Mouse (Mus musculus) MEL (cell line): ENCODE data around the gene Fam20b. TPM values are rescaled to one million over a fixed set of nuclear protein-coding genes. Genes with fewer than 3 reads are reported as not detected.

Experiments
- DNase-seq: peaks from one replicate; pipeline ENCODE4 v3.0.0; 2011; ENCODE audit warnings: low read depth, low spot score
- H3K27ac ChIP-seq: 2 replicates; pipeline ENCODE4 v1.5.1; 2012; ENCODE audit warnings: low read depth, mild to moderate bottlenecking, control low read depth, low read length, moderate library complexity; ENCODE audit not compliant: control insufficient read depth
- H3K27me3 ChIP-seq, 2 experiments: fragments of 150-350 bp in 1 of 2; sonication (generic) in 1 of 2; 2 replicates each; pipeline ENCODE4 v1.6.1; 2012; ENCODE audit warnings: low read length in 2 of 2, mild to moderate bottlenecking in 2 of 2, improper control_type of control experiment in 1 of 2, moderate library complexity in 1 of 2; ENCODE audit not compliant: insufficient read depth in 2 of 2, control insufficient read depth in 1 of 2
- H3K36me3 ChIP-seq, 2 experiments: 2 replicates each; pipeline ENCODE4 v1.6.1; 2012 to 2014; ENCODE audit warnings: low read length in 2 of 2, improper control_type of control experiment in 1 of 2, inconsistent platforms in 1 of 2, mild to moderate bottlenecking in 1 of 2; ENCODE audit not compliant: insufficient read depth in 2 of 2, control insufficient read depth in 1 of 2
- H3K4me1 ChIP-seq, 2 experiments: fragments of 150-350 bp in 1 of 2; sonication (generic) in 1 of 2; 2 replicates each; pipeline ENCODE4 v1.6.1; 2012; ENCODE audit warnings: low read length in 2 of 2, improper control_type of control experiment in 1 of 2, mild to moderate bottlenecking in 1 of 2; ENCODE audit not compliant: insufficient read depth in 2 of 2, control insufficient read depth in 1 of 2
- H3K4me3 ChIP-seq, 2 experiments: fragments of 150-350 bp in 1 of 2; sonication (generic) in 1 of 2; 2 replicates each; pipeline ENCODE4 v1.5.1; 2012; ENCODE audit warnings: low read depth in 2 of 2, low read length in 2 of 2, mild to moderate bottlenecking in 2 of 2, moderate library complexity in 2 of 2, control low read depth in 1 of 2, improper control_type of control experiment in 1 of 2; ENCODE audit not compliant: control insufficient read depth in 1 of 2, insufficient read depth in 1 of 2
- H3K79me2 ChIP-seq: 2 replicates; pipeline ENCODE4 v1.6.1; 2012; ENCODE audit warnings: mild to moderate bottlenecking, low read length, moderate library complexity; ENCODE audit not compliant: control insufficient read depth, poor library complexity, insufficient read depth
- H3K9ac ChIP-seq: 2 replicates; pipeline ENCODE4 v1.6.1; 2012; ENCODE audit warnings: low read depth, mild to moderate bottlenecking, control low read depth, low read length, moderate library complexity; ENCODE audit not compliant: control insufficient read depth, poor library complexity, severe bottlenecking
- H3K9me3 ChIP-seq: fragments of 150-350 bp; sonication (generic); replicated peaks from 2 replicates; pipeline ENCODE4 v1.6.1; 2012; ENCODE audit warnings: mild to moderate bottlenecking, low read length, improper control_type of control experiment, moderate library complexity; ENCODE audit not compliant: insufficient read depth
- BHLHE40 ChIP-seq: IDR thresholded peaks from 2 replicates; pipeline ENCODE4 v1.6.1; 2012; ENCODE audit warnings: low read depth, mild to moderate bottlenecking, inconsistent platforms, low read length, improper control_type of control experiment, borderline replicate concordance
- CTCF ChIP-seq, 3 experiments: IDR thresholded peaks in 2 of 3; conservative IDR thresholded peaks in 1 of 3; 2 replicates each; pipeline ENCODE4 v1.5.1; 2011 to 2012; ENCODE audit warnings: low read length in 3 of 3, low read depth in 2 of 3, mild to moderate bottlenecking in 2 of 3, improper control_type of control experiment in 1 of 3, inconsistent platforms in 1 of 3, mixed read lengths in 1 of 3, moderate library complexity in 1 of 3; ENCODE audit not compliant: control insufficient read depth in 1 of 3, insufficient read depth in 1 of 3, poor library complexity in 1 of 3, severe bottlenecking in 1 of 3
- E2F4 ChIP-seq: IDR thresholded peaks from 2 replicates; pipeline ENCODE4 v1.6.1; 2011; ENCODE audit warnings: low read depth, low read length, improper control_type of control experiment, borderline replicate concordance
- ELF1 ChIP-seq: IDR thresholded peaks from 2 replicates; pipeline ENCODE4 v1.6.1; 2014; ENCODE audit warnings: low read depth, mild to moderate bottlenecking, inconsistent platforms, low read length, improper control_type of control experiment, moderate library complexity
- GATA1 ChIP-seq: IDR thresholded peaks from 2 replicates; pipeline ENCODE4 v1.6.1; 2011; ENCODE audit warnings: low read depth, low read length, improper control_type of control experiment
- KAT2A ChIP-seq: conservative IDR thresholded peaks from 2 replicates; pipeline ENCODE4 v1.6.1; 2012; ENCODE audit warnings: low read depth, low read length, improper control_type of control experiment, inconsistent platforms
- MAX ChIP-seq: IDR thresholded peaks from 2 replicates; pipeline ENCODE4 v1.6.1; 2011; ENCODE audit warnings: low read length, improper control_type of control experiment
- MAZ ChIP-seq: IDR thresholded peaks from 2 replicates; pipeline ENCODE4 v1.6.1; 2012; ENCODE audit warnings: low read depth, mild to moderate bottlenecking, inconsistent platforms, low read length, improper control_type of control experiment
- MEF2A ChIP-seq: IDR thresholded peaks from 2 replicates; pipeline ENCODE4 v1.6.1; 2014; ENCODE audit warnings: low read depth, mild to moderate bottlenecking, inconsistent platforms, low read length, improper control_type of control experiment; ENCODE audit not compliant: poor library complexity, insufficient replicate concordance, severe bottlenecking; ENCODE audit errors: extremely low read depth
- MYC ChIP-seq: IDR thresholded peaks from 2 replicates; pipeline ENCODE4 v1.6.1; 2011; ENCODE audit warnings: low read depth, mild to moderate bottlenecking, low read length, improper control_type of control experiment, moderate library complexity
- NELFE ChIP-seq: IDR thresholded peaks from 2 replicates; pipeline ENCODE4 v1.6.1; 2011; ENCODE audit warnings: low read depth, low read length, improper control_type of control experiment
- NRF1 ChIP-seq: IDR thresholded peaks from 2 replicates; pipeline ENCODE4 v1.6.1; 2014; ENCODE audit warnings: low read depth, mild to moderate bottlenecking, inconsistent platforms, low read length, improper control_type of control experiment, moderate library complexity; ENCODE audit not compliant: poor library complexity, insufficient read depth, severe bottlenecking
- POLR2AphosphoS2 ChIP-seq: IDR thresholded peaks from 2 replicates; pipeline ENCODE4 v1.6.1; 2011; ENCODE audit warnings: low read length, improper control_type of control experiment
- POLR2AphosphoS5 ChIP-seq: IDR thresholded peaks from 2 replicates; pipeline ENCODE4 v1.6.1; 2012; ENCODE audit warnings: low read depth, borderline replicate concordance, mild to moderate bottlenecking, inconsistent platforms, low read length, moderate library complexity, mixed read lengths
- SIN3A ChIP-seq: IDR thresholded peaks from 2 replicates; pipeline ENCODE4 v1.6.1; 2012; ENCODE audit warnings: low read length, improper control_type of control experiment, inconsistent platforms
- TAL1 ChIP-seq: IDR thresholded peaks from 2 replicates; pipeline ENCODE4 v1.6.1; 2012; ENCODE audit warnings: mild to moderate bottlenecking, inconsistent platforms, low read length, moderate library complexity, mixed read lengths
- UBTF ChIP-seq: IDR thresholded peaks from 2 replicates; pipeline ENCODE4 v1.6.1; 2012; ENCODE audit warnings: low read depth, mild to moderate bottlenecking, inconsistent platforms, low read length, improper control_type of control experiment, moderate library complexity, borderline replicate concordance; ENCODE audit not compliant: insufficient read depth
- USF1 ChIP-seq: IDR thresholded peaks from 2 replicates; pipeline ENCODE4 v1.6.1; 2014; ENCODE audit warnings: low read depth, mild to moderate bottlenecking, inconsistent platforms, low read length, improper control_type of control experiment, moderate library complexity
- ZC3H11A ChIP-seq: IDR thresholded peaks from 2 replicates; pipeline ENCODE4 v1.6.1; 2012; ENCODE audit warnings: low read depth, mild to moderate bottlenecking, inconsistent platforms, low read length, improper control_type of control experiment
- ZKSCAN1 ChIP-seq: IDR thresholded peaks from 2 replicates; pipeline ENCODE4 v1.6.1; 2012; ENCODE audit warnings: low read depth, mild to moderate bottlenecking, inconsistent platforms, low read length, improper control_type of control experiment, moderate library complexity
- ZMIZ1 ChIP-seq: IDR thresholded peaks from 2 replicates; pipeline ENCODE4 v1.6.1; 2012; ENCODE audit warnings: low read depth, mild to moderate bottlenecking, inconsistent platforms, low read length, improper control_type of control experiment, moderate library complexity
- polyA plus RNA-seq, 2 experiments: library from polyadenylated mRNA; stranded (reverse) in 1 of 2; unstranded in 1 of 2; fragments of >175 nt in 1 of 2; fragments of >200 nt in 1 of 2; gene quantifications; 2 replicates each; pipeline versions ENCODE4 v1.2.1 to v1.2.4; 2012; ENCODE audit warnings: low replicate concordance in 2 of 2, low read depth in 1 of 2; ENCODE audit not compliant: insufficient read length in 2 of 2, insufficient read depth in 1 of 2, missing spikeins in 1 of 2
- total RNA-seq: library from RNA; depleted of rRNA; stranded (reverse); fragments of 300-350 nt; gene quantifications from 2 replicates; pipeline ENCODE4 v1.2.3, GENCODE M21; 2012

The Fam20b gene
- total and polyA plus RNA-seq, 3 experiments, result 19.6 to 22.0 TPM; not detected in 1

DNA sequence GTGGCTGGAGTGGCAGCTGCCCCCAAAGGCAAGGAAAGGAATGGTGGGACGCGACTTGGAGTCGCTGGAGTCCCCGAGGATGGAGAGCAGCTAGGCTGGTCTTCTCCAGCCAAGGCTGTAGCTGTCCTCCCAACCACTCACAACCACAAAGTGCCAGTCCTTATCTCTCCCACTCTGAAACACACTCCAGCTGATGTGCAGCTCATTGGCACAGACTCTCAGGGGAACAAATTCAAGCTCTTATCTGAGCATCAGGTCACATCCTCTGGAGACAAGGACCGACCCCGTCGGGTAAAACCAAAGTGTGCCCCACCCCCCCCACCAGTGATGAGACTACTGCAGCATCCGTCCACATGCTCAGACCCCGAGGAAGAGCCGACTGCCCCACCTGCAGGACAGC lies 77.1 kb downstream of the Fam20b start (continued):
- no peak for TF ChIP-seq POLR2AphosphoS5
- TF ChIP-seq MEF2A, result no peak
- TF ChIP-seq SIN3A, result peak; percentile 65
- TF ChIP-seq BHLHE40, result no peak
- peak; percentile 84 for TF ChIP-seq GATA1
- TF ChIP-seq MYC, result no peak
- TF ChIP-seq KAT2A, result no peak
- no peak for TF ChIP-seq ZMIZ1
- TF ChIP-seq, all 39 proteins: peak for 7

DNA sequence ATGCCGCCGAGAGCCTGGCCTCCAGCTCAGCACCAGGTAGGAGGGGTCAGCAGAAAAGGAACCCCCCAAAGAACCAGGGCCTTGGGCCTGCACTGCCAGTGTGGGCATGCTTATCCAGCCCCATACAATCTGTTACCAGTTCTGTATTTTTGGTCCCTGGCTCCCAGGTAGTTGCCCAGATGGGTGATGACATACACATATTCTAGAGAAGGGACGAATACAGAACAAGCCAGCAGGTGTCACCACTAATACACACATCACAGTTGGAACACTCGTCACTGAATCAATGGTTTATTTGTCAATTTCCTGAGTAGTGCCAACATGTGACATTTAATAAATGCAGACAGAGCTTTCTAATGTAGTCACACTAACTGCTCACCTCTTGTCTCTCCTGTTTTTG lies 78.3 kb downstream of the Fam20b start:
- TF ChIP-seq CTCF (IDR thresholded peaks at IDR 0.05 in 2 of 3, conservative IDR thresholded peaks at IDR 0.05 in 1 of 3; ENCODE audit: control insufficient read depth in 1 of 3, insufficient read depth in 1 of 3, low read depth in 2 of 3, low read length in 3 of 3, poor library complexity in 1 of 3, severe bottlenecking in 1 of 3) (peak in 1 of 3 experiments; percentile 14; a peak in 1 of 6 replicates), POLR2AphosphoS5 (no peak)
- TF ChIP-seq, all 39 proteins: peak for 1
- Histone ChIP-seq H3K27me3 (no peaks in the 10 kb centered on the region), H3K79me2 (no peaks in the 10 kb centered on the region), H3K36me3 (peaks cover 7 to 12% of the 10 kb centered on the region in 2 experiments), H3K9me3 (no peaks in the 10 kb centered on the region), H3K9ac (no peak overlapping the region), H3K27ac (no peak overlapping the region), H3K4me1 (peaks cover 0 to 12% of the 10 kb centered on the region in 2 experiments; a peak in 3 of 4 replicates), H3K4me3 (no peak overlapping the region)
- DNase-seq, result no peak

DNA sequence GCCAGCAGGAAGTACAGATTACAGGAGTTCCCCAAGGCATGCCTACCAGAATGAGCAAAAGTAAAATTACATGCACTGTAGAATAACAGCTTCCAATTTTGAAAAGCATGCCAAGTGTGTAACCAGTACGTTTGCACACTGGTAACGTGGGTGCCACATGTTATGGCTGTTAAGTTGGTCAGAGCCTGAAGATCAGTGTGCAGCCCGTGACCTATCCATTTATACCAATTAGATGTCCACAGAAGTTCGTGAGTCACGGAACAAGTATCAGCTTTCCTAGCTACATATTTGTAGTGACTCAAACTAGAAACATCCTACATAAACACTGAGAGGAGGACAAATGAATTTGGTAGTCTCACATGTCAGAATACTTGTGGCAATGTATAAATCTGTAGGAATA lies 79.4 kb downstream of the Fam20b start:
- Histone ChIP-seq H3K4me3 (no peak overlapping the region), H3K36me3 (peaks cover 12% of the 10 kb centered on the region in 2 experiments), H3K27me3 (no peaks in the 10 kb centered on the region), H3K9ac (no peak overlapping the region), H3K9me3 (no peaks in the 10 kb centered on the region), H3K4me1 (peaks cover 0 to 12% of the 10 kb centered on the region in 2 experiments; a peak in 3 of 4 replicates), H3K27ac (no peak overlapping the region), H3K79me2 (no peaks in the 10 kb centered on the region)
- no peak for DNase-seq
- TF ChIP-seq POLR2AphosphoS2 (no peak), MAZ (no peak), NELFE (no peak), ELF1 (no peak), ZC3H11A (no peak), MYC (no peak), ZMIZ1 (no peak), UBTF (no peak), MAX (no peak), ZKSCAN1 (no peak), E2F4 (no peak), USF1 (no peak), TAL1 (no peak), NRF1 (no peak)
